Mouse (Mus musculus) olfactory bulb, adult 2 months (tissue): ENCODE data around the gene Dbp.

Experiments used
- CTCF ChIP-seq: fragments of 200-500 bp; IDR thresholded peaks from 2 replicates; pipeline ENCODE4 v1.5.1; 2012; ENCODE audit warnings: low read depth, mild to moderate bottlenecking, low read length, moderate library complexity; ENCODE audit not compliant: insufficient read depth
- POLR2A ChIP-seq: fragments of 200-500 bp; IDR thresholded peaks from 2 replicates; pipeline ENCODE4 v1.6.1; 2012; ENCODE audit warnings: mild to moderate bottlenecking, low read depth, low read length, moderate library complexity; ENCODE audit not compliant: insufficient read depth

DNA sequence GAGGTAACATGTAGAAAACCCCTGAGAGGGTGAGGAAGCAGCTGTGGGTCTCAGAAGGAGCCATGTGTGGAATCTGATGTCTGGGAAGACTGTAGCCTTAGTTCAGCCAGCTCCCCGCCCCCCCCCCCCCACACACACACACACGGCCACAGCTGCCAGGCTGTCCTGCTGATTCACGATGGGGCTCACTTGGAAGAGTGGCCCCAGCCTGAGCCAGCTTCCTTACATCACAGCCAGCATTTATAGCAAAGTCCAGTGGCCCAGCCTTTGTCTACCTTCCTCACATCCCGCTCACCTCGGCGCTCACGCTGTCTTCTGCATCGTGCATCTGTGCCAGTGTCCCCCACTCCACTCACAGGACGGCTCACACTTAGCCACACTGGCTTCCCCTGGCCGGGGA lies 44.5 kb downstream of the Dbp start:
- TF ChIP-seq CTCF (no peak), POLR2A (no peak)
